Mouse (Mus musculus) cerebellum, postnatal 4 days (tissue): ENCODE data around the gene 1110059E24Rik.
A peak's percentile ranks its signal among the peaks of the same experiment; 100 is the strongest.
"Not testable (repeated sequence)": the region's sequence is repeated elsewhere in the genome, so short reads cannot be mapped to it uniquely, and the experiment has no call there.

Experiments used
- DNase-seq, 2 experiments: peaks; one replicate each; pipeline ENCODE4 v3.0.0; 2022; ENCODE audit warnings: low spot score in 2 of 2, mixed read lengths in 1 of 2

Gene 1110059E24Rik

DNA sequence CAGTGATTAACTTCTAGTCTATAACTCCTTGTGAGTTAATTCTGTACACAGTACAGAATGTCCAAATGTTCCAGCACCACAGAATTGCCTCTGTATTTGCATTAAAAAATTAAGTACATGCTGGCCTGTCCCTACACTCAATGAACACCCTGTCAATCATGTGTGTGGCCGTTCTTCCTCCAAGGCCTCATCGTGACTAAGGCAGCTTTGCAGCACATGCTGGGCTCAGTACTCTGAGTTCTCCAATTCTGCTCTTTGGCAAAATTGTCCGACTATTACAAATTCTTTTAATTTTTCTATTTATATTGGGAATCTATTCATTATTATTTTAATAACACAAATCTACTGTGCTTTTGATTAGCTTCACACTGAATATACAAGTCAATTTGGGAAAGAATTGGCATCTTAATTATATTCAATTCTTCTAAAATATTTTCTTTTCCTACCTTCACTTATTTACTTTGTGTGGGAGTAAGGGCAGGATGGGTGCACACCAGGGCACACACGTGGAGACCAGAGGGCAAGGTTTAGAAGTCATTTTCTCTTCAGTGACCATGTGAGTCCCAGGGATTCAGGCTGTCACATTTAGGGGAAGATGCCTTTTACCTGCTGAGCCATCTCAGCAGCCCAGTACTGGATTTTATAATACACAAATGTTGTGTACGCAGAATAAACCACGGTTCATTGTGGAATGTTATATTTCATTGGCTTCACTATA, 26.3 kb downstream of the 1110059E24Rik start:
- DNase-seq, result no peak

DNA sequence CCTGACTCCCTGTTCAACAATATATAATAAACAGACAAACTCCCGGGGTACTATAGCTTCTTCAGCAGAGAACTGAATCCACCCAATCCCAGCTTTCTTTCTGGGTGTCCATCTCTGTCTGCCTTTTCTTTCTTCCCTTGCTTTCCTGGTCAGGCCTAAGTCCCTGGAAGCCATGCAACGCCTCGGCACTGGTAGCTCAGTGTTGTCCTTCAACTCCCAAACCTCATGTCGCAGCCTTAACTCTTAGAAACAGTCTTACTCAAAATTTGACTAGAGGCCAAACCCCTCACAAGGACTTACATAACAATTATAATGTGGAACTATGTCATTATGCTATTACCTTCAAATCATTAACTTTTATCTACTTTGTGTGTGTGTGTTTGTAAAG, 28.6 kb downstream of the 1110059E24Rik start:
- DNase-seq, result no peak

- peak in 1 of 2 experiments; percentile 8 for DNase-seq
These were observed 29.2 kb downstream of the 1110059E24Rik start for GRCm38 (mm10) chr19:21623410-21624147.

DNA sequence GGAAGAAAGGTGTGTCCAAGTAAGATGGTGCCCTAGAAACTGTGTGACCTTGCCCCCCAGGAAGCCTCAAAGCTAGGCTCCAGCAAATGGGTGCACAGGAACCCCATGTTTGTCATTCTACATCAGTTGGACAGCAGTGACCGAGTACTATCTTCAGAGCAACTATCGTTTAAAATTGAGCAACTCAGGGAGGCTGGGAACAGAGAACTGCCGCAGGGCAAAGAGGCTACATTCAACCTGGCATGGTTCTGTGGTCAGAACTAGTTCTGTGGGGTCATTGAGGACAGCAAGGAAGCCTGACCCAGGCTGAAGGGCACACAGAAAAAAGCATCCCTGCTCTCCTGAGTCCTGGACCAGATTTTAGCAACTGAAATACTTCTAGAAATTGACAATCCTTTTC, 37.0 kb downstream of the 1110059E24Rik start:
- no peak for DNase-seq

- DNase-seq, result no peak
These were observed 40.8 kb downstream of the 1110059E24Rik start for GRCm38 (mm10) chr19:21611725-21612575.

DNA sequence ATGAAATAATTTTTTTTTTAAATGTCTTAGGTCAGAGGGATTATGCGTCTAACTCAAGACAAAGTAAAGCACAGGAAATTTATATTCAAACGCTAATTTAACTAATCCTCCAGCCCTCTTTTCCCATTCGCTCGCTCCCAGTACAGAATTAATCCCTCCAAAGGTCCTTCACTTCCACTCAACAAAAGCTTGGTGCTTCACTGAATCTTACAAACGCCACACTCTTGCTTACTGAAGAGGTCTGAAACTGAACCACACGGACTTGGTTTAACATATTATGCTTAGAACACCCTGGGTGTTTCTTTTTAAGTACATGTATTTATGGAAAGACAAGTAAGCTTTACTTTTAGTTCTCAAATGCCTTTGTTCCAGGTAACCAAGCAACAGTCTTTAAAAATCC, 41.5 kb downstream of the 1110059E24Rik start:
- DNase-seq, result no peak

- DNase-seq, result no peak
These were observed 42.5 kb downstream of the 1110059E24Rik start for GRCm38 (mm10) chr19:21610240-21610639.

GRCm38 (mm10) chr19:21605294-21605693, 47.5 kb downstream of the 1110059E24Rik start:
- DNase-seq, result no peak

DNA sequence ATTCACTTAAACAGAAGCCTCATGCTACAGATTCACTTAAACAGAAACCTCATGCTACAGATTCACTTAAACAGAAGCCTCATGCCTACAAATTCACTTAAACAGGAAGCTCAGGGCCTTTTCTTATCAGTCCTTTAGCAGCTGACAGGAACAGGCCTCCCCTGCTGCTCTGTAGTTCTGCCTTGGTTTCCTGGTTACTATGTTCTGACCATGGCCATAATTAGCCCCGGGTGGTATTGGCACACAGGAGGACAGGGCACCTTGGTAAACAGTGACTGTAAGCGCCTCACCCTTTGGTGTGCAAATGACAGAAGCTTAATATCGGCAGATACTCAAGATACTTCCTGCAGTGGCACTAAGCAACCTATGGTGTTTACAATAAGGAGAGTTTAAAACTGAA, 48.9 kb downstream of the 1110059E24Rik start:
- no peak for DNase-seq

DNA sequence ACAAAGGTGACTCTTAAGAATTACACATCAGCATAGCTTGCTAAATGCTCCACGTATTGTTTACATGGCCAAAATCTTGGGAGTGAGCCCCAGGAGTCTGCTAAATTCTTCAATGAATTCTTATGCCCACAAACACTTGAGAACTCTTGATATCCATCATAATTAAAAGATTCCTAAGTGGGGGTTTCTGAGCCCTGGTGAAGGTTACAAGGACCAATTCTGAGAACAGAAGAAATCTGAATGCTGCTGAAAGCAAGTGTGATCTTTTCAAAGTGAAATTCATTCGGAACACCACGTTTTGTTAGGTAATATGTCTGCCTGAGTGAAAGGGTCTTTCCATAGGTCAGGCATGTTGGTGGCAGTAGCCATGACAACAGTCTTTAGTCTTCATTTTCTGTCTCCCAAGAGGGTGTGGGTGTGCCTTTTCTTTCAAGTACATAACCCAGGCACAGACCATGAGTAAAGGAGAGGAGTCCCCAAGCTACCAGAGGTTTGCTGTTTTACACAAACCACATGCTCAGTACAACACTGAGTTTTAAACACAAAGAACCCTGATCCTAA, 51.2 kb downstream of the 1110059E24Rik start:
- DNase-seq, result no peak

GRCm38 (mm10) chr19:21598659-21599352, 54.0 kb downstream of the 1110059E24Rik start:
- DNase-seq, result no peak

DNA sequence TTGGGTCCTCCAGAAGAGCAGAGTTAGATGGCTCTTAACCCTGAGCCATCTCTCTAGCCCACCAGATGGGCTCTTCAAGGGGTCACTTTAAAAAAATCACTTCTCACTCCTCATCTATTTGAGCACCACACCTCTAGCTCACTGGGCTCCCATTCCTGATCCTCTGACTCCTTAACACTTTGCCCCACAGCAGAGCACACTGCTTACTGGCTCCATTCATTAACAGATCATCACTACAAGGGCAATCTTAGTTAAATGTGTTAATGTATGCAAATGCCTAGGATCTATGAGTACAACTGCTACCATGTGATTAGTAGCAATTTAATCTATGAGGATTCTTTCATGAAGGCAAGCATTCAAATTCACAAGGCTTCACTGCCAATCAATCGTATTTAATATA, 58.1 kb downstream of the 1110059E24Rik start:
- no peak for DNase-seq

- DNase-seq, result not testable (repeated sequence)
These were observed 60.6 kb downstream of the 1110059E24Rik start for GRCm38 (mm10) chr19:21592216-21592615.

GRCm38 (mm10) chr19:21589888-21590287, 62.9 kb downstream of the 1110059E24Rik start:
- DNase-seq, result no peak

DNA sequence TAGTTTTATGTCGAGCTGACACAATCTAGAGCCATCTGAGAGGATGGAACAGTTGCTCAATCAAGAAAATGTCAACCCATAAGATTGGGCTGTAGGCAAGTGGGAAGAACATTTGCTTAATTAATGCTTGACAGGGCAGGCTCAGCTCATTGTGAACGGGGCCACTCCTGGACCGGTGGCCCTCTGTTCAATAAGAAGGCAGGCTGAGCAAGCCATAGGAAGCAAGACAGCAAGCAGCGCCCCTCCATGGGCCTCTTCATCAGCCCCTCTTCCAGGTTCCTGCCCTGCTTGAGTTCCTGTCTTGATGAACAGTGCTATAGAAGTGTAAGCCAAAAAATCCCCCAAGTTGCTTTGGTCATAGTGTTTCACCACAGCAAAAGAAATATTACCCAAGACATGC, 65.2 kb downstream of the 1110059E24Rik start:
- DNase-seq, result no peak

- DNase-seq, result no peak
These were observed 66.2 kb downstream of the 1110059E24Rik start for GRCm38 (mm10) chr19:21586546-21586945.

DNA sequence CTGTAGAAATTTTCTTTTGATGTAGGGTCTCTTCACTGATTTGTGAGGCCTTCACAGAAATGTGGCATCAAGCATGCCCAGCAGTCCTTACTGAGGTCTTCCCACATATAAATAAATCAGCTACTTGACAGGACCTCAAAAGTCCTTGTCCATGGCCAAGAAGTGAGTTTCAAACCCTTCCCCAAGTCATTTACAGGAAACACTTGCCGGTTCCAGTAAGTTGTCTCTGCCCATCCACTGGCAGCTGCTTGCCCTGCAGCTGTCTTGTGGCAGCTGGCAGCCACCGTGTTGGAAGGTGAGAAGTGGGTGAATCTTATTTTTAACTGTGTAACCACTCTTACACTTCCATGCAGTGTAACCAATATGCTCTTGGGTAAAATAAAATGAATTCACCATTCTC, 66.9 kb downstream of the 1110059E24Rik start:
- DNase-seq, result no peak

- DNase-seq, result no peak
These were observed 68.8 kb downstream of the 1110059E24Rik start for GRCm38 (mm10) chr19:21583986-21584385.

- no peak for DNase-seq
These were observed 69.2 kb downstream of the 1110059E24Rik start for GRCm38 (mm10) chr19:21583523-21583984.

- DNase-seq, result no peak
These were observed 71.4 kb downstream of the 1110059E24Rik start for GRCm38 (mm10) chr19:21581404-21581803.

DNA sequence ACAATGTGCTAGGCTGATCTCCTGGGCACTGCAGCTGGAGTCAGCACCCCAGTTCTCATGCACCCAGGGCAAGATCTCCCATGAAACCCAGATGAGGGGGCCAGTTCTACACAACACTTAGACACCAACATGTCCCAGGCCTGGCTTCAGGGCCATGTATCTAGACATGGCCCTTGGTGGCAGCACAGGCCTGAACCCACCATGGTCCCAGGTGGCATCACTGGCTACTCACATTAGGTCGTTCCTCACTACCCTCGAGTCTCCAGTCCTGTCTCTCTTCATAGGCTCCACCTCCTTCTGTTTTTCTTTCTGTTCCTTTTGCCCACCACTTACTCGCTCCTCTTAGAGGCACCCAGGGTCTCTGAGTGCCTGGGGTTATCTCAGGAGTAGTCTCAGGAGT, 72.9 kb downstream of the 1110059E24Rik start:
- DNase-seq, result no peak
